Mouse (Mus musculus) neural tube, embryonic 15.5 days (tissue): ENCODE measurements at regions not wholly inside any gene's neighbourhood (a gene's known extent, or its start where the extent isn't known, plus 50 kb on each side); places are given as distances from the start of the nearest gene placed in this dataset.

Source experiments
- ATAC-seq: fragments of 200-750 bp; cut with Nextera tagmentation; 2 replicates; pipeline ENCODE4 v1.8.0; 2017; ENCODE audit warnings: mild to moderate bottlenecking, moderate TSS enrichment, moderate library complexity; ENCODE audit not compliant: low FRiP score
- H3K27ac ChIP-seq: fragments of 300-500 bp; sonication (generic); replicated peaks from 2 replicates; pipeline ENCODE4 v1.5.1; 2015; ENCODE audit warnings: mild to moderate bottlenecking, inconsistent platforms
- H3K27me3 ChIP-seq: fragments of 300-500 bp; sonication (generic); replicated peaks from 2 replicates; pipeline ENCODE4 v1.6.1; 2015; ENCODE audit warnings: inconsistent platforms
- H3K36me3 ChIP-seq: fragments of 300-500 bp; sonication (generic); 2 replicates; pipeline ENCODE4 v1.6.1; 2015; ENCODE audit warnings: inconsistent platforms
- H3K4me1 ChIP-seq: fragments of 300-500 bp; sonication (generic); 2 replicates; pipeline ENCODE4 v1.6.1; 2015; ENCODE audit warnings: inconsistent platforms
- H3K4me2 ChIP-seq: fragments of 300-500 bp; sonication (generic); 2 replicates; pipeline ENCODE4 v1.6.1; 2015; ENCODE audit warnings: inconsistent platforms, mild to moderate bottlenecking, moderate library complexity
- H3K4me3 ChIP-seq: fragments of 300-500 bp; sonication (generic); replicated peaks from 2 replicates; pipeline ENCODE4 v1.5.1; 2015; ENCODE audit warnings: mild to moderate bottlenecking, inconsistent platforms
- H3K9ac ChIP-seq: fragments of 300-500 bp; sonication (generic); replicated peaks from 2 replicates; pipeline ENCODE4 v1.6.1; 2015; ENCODE audit warnings: mild to moderate bottlenecking, inconsistent platforms
- H3K9me3 ChIP-seq: fragments of 300-500 bp; sonication (generic); replicated peaks from 2 replicates; pipeline ENCODE4 v1.6.1; 2016; ENCODE audit warnings: inconsistent platforms
- WGBS: fragments of 180-500 bp; shearing (Covaris S2); methylation state at CpG from one replicate; pipeline ENCODE4 v1.1.7; 2015; ENCODE audit warnings: mixed read lengths; 5-methylcytosine and 5-hydroxymethylcytosine counted together

DNA sequence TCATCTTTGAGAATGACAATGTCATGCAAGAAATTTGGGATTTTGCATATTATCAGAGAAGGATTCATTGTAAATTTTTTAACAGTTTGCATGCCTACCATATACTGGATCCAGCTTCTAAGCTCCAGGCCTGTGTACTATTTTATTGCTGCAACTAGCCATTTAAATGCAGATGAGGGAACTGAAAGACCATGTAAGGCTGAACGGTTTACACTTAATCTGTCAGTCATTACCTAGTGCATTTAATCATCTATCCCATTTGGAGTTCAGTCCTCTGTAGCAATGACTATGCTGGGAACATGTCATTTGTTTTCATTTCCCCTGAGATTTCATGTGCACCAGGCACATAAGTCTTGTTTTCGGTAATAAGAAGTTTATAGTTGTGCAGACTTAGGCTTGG, 631.8 kb upstream of the Gm21961 start:
- no peaks in the 10 kb centered on the region for H3K9me3 ChIP-seq
- H3K4me3 ChIP-seq = no peak overlapping the region
- no peak for ATAC-seq
- no peaks in the 10 kb centered on the region for H3K27me3 ChIP-seq
- no peak overlapping the region for H3K27ac ChIP-seq
- WGBS = 26% methylated on average over 2 of the region's 2 CpGs
- H3K4me2 ChIP-seq = no peak overlapping the region
- H3K4me1 ChIP-seq = no peaks in the 10 kb centered on the region
- H3K9ac ChIP-seq = no peak overlapping the region
- no peaks in the 10 kb centered on the region for H3K36me3 ChIP-seq

DNA sequence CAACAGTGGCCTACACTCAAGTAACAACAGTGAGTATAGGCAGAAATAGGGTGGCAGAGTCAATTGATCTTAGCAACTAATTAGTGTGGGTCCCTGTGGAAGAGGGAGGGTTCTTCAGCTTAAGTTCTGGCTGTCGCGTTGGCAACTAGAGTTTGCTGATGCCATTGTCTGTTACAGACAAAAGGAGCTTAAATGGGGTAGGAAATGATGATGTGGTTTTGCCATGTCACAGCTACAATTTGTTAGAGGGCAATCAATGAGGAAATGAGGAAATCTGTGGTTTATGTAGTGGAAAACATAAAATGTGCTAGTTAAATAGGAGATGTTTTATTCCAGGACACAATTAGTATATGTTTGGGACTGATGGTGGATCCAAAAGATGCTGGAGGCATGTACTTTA, 624.8 kb upstream of the Gm21961 start:
- Histone ChIP-seq H3K4me3 (no peak overlapping the region), H3K27ac (no peak overlapping the region), H3K4me2 (no peak overlapping the region), H3K4me1 (no peaks in the 10 kb centered on the region), H3K9me3 (no peaks in the 10 kb centered on the region), H3K27me3 (no peaks in the 10 kb centered on the region), H3K9ac (no peak overlapping the region), H3K36me3 (no peaks in the 10 kb centered on the region)
- WGBS = 45% methylated on average over 2 of the region's 2 CpGs
- no peak for ATAC-seq

DNA sequence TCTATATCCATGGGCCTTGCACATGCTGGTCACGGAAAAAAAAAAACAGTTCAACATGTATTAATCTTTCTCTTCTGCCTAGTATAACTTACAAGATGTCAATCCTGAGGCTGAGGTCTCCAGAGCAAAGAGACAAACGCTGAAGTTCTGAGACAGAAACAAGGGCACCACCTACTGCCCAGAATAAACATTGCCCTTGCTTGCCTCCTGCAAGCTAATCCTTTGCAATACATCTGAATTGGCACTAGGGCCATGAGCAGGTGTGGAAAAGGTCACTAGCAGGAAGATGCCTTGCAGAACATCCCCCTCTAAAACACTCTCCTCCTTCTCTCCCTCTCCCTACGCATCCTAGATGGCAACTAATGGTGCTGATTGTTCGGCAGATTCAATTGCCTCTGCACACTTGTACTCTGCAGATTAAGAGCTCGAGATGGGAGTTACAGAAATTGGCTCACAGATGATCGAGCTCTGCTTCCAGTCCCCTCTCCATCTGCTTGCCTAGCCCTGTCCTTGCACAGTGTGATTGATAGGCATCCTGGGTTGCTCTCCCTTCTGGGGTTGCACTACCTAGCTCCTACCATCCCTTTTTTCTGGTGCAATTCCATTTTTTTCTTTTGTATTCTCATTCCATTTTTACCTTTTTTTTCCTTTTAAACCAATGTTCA, 622.9 kb upstream of the Gm21961 start:
- Histone ChIP-seq H3K27ac (no peak overlapping the region), H3K4me2 (no peak overlapping the region)
- WGBS = 37% methylated on average over 6 of the region's 6 CpGs

DNA sequence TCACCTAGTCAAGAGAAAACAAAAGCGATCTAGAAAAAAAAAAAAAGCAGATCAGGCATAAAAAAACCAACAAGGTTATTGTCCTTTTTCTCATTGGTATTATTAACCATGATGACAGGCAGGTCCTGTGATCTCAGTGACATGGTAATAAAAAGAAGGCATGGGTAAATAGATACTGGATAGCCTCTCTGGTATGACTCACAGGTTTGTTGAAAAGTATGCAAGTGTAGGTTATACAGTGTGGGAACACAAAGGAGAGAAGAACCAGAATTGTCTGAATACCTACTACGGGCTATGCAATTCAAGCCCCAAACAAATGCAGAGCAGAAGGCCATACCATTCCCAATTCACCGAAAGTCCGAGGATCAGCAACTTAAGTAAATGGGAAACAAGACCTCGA, 617.7 kb upstream of the Gm21961 start:
- H3K4me1 ChIP-seq = no peaks in the 10 kb centered on the region
- H3K4me3 ChIP-seq = no peak overlapping the region
- WGBS = 86% methylated on average over 5 of the region's 5 CpGs
- H3K9me3 ChIP-seq = no peaks in the 10 kb centered on the region
- H3K27me3 ChIP-seq = no peaks in the 10 kb centered on the region
- no peak overlapping the region for H3K4me2 ChIP-seq
- H3K27ac ChIP-seq = no peak overlapping the region
- no peaks in the 10 kb centered on the region for H3K36me3 ChIP-seq
- ATAC-seq = no peak
- H3K9ac ChIP-seq = no peak overlapping the region

More for the DNA sequence above, 622.9 kb upstream of the Gm21961 start:
- Histone ChIP-seq H3K9me3 (no peaks in the 10 kb centered on the region), H3K27me3 (no peaks in the 10 kb centered on the region), H3K9ac (no peak overlapping the region), H3K36me3 (no peaks in the 10 kb centered on the region), H3K4me1 (no peaks in the 10 kb centered on the region), H3K4me3 (no peak overlapping the region)
- peak; percentile 87 for ATAC-seq

DNA sequence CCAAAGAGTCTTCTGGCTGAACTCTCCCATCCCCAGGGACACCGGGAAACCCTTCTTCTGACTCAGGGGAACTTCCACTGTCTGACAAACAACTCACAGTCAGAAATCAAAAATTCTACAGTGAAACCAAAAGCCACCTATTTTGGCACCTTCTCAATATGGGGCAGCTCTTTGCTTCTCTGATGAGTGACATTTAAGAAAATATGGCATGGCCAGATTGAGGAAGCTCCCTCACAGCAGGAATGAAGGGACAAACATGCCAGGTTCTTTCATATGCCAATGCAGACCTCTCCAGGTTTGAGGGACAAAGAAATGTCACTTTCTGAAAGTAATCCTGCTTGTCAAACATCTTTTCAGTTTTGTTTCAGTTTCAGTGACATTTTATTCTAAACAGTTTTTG, 615.8 kb upstream of the Gm21961 start:
- no peaks in the 10 kb centered on the region for H3K9me3 ChIP-seq
- ATAC-seq = no peak

DNA sequence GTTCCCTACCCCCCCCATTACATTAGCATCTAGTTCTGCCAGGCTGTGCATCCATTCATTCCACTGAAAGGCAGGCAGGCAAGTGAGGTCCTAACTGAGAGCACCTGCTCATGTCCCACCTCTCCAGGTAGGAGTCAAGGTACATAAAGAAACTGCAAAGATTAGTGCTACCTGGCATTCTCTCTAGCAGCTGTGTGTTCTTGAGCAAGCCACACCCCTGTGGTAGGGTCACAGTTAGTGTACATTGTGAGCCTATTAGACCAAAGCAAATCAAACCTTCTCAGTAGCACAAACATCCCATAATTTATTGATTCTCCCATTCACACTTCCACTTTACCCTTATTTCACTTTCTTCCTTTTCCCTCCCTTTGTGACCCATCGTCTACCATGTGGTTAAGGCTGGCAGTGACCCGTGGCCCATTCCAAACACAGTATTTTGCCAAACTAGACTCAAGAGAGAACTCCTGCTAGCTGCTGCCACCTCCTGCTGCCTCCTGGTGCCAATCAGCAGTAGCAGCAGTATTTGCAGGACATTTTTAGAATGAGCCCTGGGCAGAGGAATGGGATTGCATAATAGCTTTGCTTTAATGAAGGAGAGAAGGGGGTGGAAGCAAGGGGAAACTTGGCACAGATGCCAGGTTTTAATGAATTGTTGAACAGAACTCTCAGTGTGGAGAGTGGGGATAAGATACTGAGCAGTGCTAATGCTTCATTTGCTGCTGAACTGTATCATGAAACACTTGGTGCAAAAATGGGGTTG, 578.2 kb upstream of the Gm21961 start:
- no peak overlapping the region for H3K27ac ChIP-seq
- no peak overlapping the region for H3K9ac ChIP-seq
- H3K9me3 ChIP-seq = no peaks in the 10 kb centered on the region
- H3K4me2 ChIP-seq = no peak overlapping the region
- no peaks in the 10 kb centered on the region for H3K4me1 ChIP-seq
- no peaks in the 10 kb centered on the region for H3K27me3 ChIP-seq
- no peaks in the 10 kb centered on the region for H3K36me3 ChIP-seq
- no peak overlapping the region for H3K4me3 ChIP-seq
- WGBS = 35% methylated on average over 2 of the region's 2 CpGs
- ATAC-seq = peak; percentile 85

More for the DNA sequence above, 615.8 kb upstream of the Gm21961 start:
- no peak overlapping the region for H3K27ac ChIP-seq
- H3K27me3 ChIP-seq = no peaks in the 10 kb centered on the region
- no peak overlapping the region for H3K4me3 ChIP-seq
- H3K4me2 ChIP-seq = no peak overlapping the region
- no peak overlapping the region for H3K9ac ChIP-seq
- no peaks in the 10 kb centered on the region for H3K36me3 ChIP-seq
- whole genome bisulfite sequencing = 85% methylated on average over 1 of the region's 1 CpGs
- H3K4me1 ChIP-seq = no peaks in the 10 kb centered on the region

DNA sequence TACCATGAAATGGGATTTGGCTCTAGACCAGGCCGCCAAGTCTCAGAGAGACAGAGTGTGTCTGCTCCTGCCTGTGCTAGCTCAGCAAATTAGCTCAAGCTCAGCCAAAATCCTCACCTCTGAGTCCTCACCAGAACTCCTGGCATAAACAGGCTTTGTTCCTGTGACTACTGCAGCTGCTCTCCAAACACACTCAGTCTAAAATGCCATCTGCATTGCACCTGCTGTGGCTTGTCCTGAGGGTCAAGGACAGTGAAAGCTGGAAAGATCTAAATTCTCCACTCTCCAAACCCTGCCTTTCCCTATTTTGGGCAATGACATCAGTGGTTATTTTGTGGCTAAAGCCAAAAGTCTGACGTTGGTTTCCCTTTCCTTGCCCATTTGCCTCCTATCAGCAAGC, 570.9 kb upstream of the Gm21961 start:
- Histone ChIP-seq H3K4me3 (no peak overlapping the region), H3K4me2 (no peak overlapping the region), H3K4me1 (no peaks in the 10 kb centered on the region), H3K36me3 (no peaks in the 10 kb centered on the region), H3K27ac (no peak overlapping the region), H3K27me3 (no peaks in the 10 kb centered on the region), H3K9ac (no peak overlapping the region), H3K9me3 (no peaks in the 10 kb centered on the region)
- WGBS = 77% methylated on average over 2 of the region's 2 CpGs
- ATAC-seq = no peak

DNA sequence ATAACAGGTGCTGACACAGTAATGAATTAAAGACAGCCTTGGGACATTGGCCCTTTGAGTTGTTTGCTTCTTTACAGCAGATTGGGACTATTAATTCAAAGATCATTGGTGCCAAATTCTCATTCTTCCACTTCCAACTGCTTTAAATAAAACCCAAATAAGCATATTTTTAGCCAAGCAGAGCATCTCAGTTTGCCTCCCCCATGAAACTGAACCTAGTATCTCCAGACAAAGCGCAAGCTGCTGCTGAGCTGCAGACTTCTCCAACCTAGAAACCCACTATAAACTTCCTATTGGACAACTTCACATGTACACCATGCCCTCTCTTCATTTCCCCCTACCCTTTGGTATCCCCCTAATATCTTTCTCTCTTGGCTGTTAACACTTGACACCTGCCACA, 564.6 kb upstream of the Gm21961 start:
- Histone ChIP-seq H3K27ac (no peak overlapping the region), H3K4me1 (no peaks in the 10 kb centered on the region), H3K27me3 (no peaks in the 10 kb centered on the region), H3K9me3 (no peaks in the 10 kb centered on the region), H3K36me3 (no peaks in the 10 kb centered on the region), H3K4me2 (no peak overlapping the region), H3K9ac (no peak overlapping the region), H3K4me3 (no peak overlapping the region)
- 86% methylated on average over 1 of the region's 1 CpGs for WGBS
- no peak for ATAC-seq

DNA sequence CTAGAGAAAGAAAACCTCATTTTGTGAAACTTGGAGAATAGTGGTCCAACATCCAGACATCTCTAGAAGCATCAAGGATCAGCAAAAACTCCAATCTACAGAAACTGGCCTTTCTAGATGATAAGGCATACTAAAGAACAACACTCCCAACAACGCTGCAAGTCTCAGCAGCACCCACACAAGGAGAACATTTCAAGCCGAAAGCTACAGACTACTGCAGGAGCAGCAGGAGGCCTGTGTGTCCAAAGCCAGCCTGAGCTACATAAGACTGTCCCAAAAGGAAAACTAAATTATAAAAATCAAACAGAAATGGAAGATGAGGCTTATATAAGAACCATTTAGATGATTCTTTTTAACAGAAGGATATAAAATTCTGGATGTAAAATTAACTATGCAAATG, 553.2 kb upstream of the Gm21961 start:
- Histone ChIP-seq H3K36me3 (no peaks in the 10 kb centered on the region), H3K4me1 (no peaks in the 10 kb centered on the region), H3K4me2 (no peak overlapping the region), H3K4me3 (no peak overlapping the region), H3K27me3 (no peaks in the 10 kb centered on the region), H3K27ac (no peak overlapping the region), H3K9me3 (no peaks in the 10 kb centered on the region), H3K9ac (no peak overlapping the region)
- 92% methylated on average over 2 of the region's 2 CpGs for WGBS
- ATAC-seq = no peak

DNA sequence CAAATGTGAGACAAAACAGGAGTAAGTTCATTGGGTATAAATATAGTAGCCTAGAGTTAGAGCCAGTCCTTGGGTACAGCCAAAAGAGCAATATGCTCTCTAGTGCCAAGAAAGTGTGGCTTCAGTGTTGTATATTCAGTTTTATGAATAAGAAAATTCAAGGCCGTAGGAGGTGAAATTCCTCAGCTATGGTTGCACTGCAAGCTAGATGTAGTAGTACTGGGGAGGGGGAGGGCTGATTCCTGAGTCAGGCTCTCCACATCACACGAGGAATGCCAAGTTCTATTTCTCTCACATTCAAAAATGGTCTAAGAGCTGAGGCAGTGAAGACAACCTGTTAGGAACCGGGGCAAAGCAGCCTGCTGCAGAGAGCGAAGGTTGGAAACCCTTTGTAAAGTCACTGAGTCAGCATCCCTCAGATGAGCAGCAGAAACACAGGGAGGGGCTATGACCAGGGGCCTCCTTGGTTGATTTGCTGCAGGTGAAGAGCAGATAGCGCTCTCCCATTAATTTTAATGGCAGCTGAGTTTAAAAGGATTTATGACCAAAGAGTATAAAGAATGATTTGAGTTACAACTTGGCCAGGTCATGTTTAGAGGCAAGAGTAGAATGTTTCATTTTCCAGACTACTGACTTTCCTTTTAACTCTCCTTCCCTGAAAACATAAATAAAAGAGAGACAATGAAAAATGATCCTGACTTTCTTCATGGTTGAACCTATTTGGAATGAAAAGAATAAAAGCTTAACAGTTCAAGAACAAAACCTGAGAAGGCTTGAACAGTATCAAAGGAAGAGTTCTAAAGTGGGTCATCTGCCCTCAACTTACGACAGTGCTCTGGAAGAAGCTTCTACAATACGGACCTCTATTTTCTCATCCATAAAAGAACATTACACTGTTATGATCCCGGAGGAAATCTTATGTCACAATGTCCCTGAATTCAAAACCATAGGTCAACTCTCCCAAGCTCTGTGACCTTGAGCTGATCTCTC, 543.4 kb upstream of the Gm21961 start:
- H3K4me3 ChIP-seq = no peak overlapping the region
- no peaks in the 10 kb centered on the region for H3K27me3 ChIP-seq
- no peak; the same call in 1 of the 2 replicates for ATAC-seq
- H3K9ac ChIP-seq = no peak overlapping the region
- H3K4me1 ChIP-seq = no peaks in the 10 kb centered on the region
- H3K27ac ChIP-seq = no peak overlapping the region
- WGBS = 55% methylated on average over 8 of the region's 8 CpGs
- H3K36me3 ChIP-seq = no peaks in the 10 kb centered on the region
- no peaks in the 10 kb centered on the region for H3K9me3 ChIP-seq
- no peak overlapping the region for H3K4me2 ChIP-seq

DNA sequence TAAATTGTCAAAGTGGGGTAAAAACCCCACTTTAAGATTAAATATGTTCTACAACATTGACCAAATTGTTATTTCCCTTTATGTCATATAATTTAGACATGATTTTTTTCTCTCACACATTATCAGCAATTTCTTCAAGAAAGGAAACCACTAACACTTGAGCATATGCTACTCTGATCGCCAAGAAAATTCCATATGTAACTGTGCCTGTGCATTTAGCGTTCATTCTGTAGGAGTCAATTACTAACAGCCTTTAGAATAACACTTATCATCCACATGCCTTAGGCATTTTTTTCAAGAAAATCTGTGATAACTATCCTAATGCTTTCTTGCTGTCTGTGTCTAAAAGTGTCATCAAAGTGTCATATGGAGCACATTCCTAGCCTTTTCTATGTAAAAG, 534.3 kb upstream of the Gm21961 start:
- Histone ChIP-seq H3K4me3 (no peak overlapping the region), H3K9ac (no peak overlapping the region), H3K4me2 (no peak overlapping the region), H3K9me3 (no peaks in the 10 kb centered on the region), H3K27ac (no peak overlapping the region), H3K36me3 (no peaks in the 10 kb centered on the region), H3K27me3 (no peaks in the 10 kb centered on the region), H3K4me1 (no peaks in the 10 kb centered on the region)
- ATAC-seq = no peak
- WGBS = 90% methylated on average over 2 of the region's 2 CpGs
